Mouse (Mus musculus) bone marrow, adult 2 months (tissue): ENCODE measurements around the gene Gyg. TPM values are rescaled to one million over a fixed set of nuclear protein-coding genes. Genes with fewer than 3 reads are reported as not detected.

Source experiments
- H3K27ac ChIP-seq: fragments of 200-500 bp; 2 replicates; pipeline ENCODE4 v1.5.1; 2012; ENCODE audit warnings: low read depth, mild to moderate bottlenecking, control low read depth, inconsistent platforms, low read length; ENCODE audit not compliant: control insufficient read depth, poor library complexity, insufficient read depth
- H3K4me1 ChIP-seq: fragments of 200-500 bp; 2 replicates; pipeline ENCODE4 v1.6.1; 2011; ENCODE audit warnings: low read length; ENCODE audit not compliant: control insufficient read depth, insufficient read depth
- H3K4me3 ChIP-seq: fragments of 200-500 bp; replicated peaks from 2 replicates; pipeline ENCODE3; 2011; ENCODE audit warnings: mild to moderate bottlenecking, low read depth, low read length, control low read depth; ENCODE audit not compliant: control insufficient read depth
- CTCF ChIP-seq: fragments of 200-500 bp; IDR thresholded peaks from 2 replicates; pipeline ENCODE4 v1.5.1; 2011; ENCODE audit warnings: low read length, control low read depth; ENCODE audit not compliant: control insufficient read depth, insufficient read depth
- POLR2A ChIP-seq: fragments of 200-500 bp; IDR thresholded peaks from 2 replicates; pipeline ENCODE4 v1.6.1; 2011; ENCODE audit warnings: low read depth, mild to moderate bottlenecking, control low read depth, low read length, borderline replicate concordance; ENCODE audit not compliant: control insufficient read depth
- WGBS: fragments of 180-500 bp; shearing (Covaris S2); methylation state at CpG from one replicate; pipeline ENCODE4 v1.1.7; 2018; 5-methylcytosine and 5-hydroxymethylcytosine counted together
- polyA plus RNA-seq: library from polyadenylated mRNA; stranded (reverse); fragments of >200 nt; gene quantifications from 2 replicates; pipeline ENCODE4 v1.2.4, GENCODE M21; 2011; ENCODE audit warnings: low replicate concordance; ENCODE audit not compliant: missing spikeins, insufficient read depth, insufficient read length

The Gyg gene
- polyA plus RNA-seq, 1 experiment = 25.4 TPM

GRCm38 (mm10) chr3:20104318-20104717 is 50.8 kb downstream of the Gyg start:
- TF ChIP-seq POLR2A (no peak), CTCF (no peak)
- no peak overlapping the region for H3K27ac ChIP-seq
- no peak overlapping the region for H3K4me3 ChIP-seq
- H3K4me1 ChIP-seq = no peaks in the 10 kb centered on the region
- 63% methylated on average over 8 of the region's 8 CpGs for WGBS

GRCm38 (mm10) chr3:20103830-20104229 is 51.3 kb downstream of the Gyg start:
- WGBS = 40% methylated on average over 3 of the region's 3 CpGs
- no peak for TF ChIP-seq POLR2A
- no peak for TF ChIP-seq CTCF
- no peaks in the 10 kb centered on the region for H3K4me1 ChIP-seq
- no peak overlapping the region for H3K27ac ChIP-seq
- H3K4me3 ChIP-seq = no peak overlapping the region

GRCm38 (mm10) chr3:20082161-20082560 is 73.0 kb downstream of the Gyg start:
- WGBS = 87% methylated on average over 3 of the region's 3 CpGs
- no peak overlapping the region for H3K4me3 ChIP-seq

GRCm38 (mm10) chr3:20076145-20077053 is 78.7 kb downstream of the Gyg start:
- no peak for TF ChIP-seq POLR2A
- no peak for TF ChIP-seq CTCF
- 68% methylated on average over 11 of the region's 11 CpGs for WGBS
- Histone ChIP-seq H3K27ac (no peak overlapping the region), H3K4me3 (no peak overlapping the region), H3K4me1 (no peaks in the 10 kb centered on the region)

More at GRCm38 (mm10) chr3:20082161-20082560, 73.0 kb downstream of the Gyg start:
- Histone ChIP-seq H3K4me1 (no peaks in the 10 kb centered on the region), H3K27ac (no peak overlapping the region)
- TF ChIP-seq CTCF (no peak), POLR2A (no peak)

Other genes starting within 250 kb of the Gyg start
- 6.6 and 15.7 TPM in 2 replicates for gene Cp, start 198.3 kb downstream of the Gyg start, polyA plus RNA-seq
- gene Hps3, start 120.0 kb downstream of the Gyg start, polyA plus RNA-seq = 12.8 and 19.1 TPM in 2 replicates
- 14.5 and 17.8 TPM in 2 replicates for gene Hltf, start 97.5 kb downstream of the Gyg start, polyA plus RNA-seq
- gene Cpa3, start 86.9 kb upstream of the Gyg start, polyA plus RNA-seq = 0.90 and 2.1 TPM in 2 replicates
- 0.36 and 1.1 TPM in 2 replicates for gene Cpb1, start 120.4 kb upstream of the Gyg start, polyA plus RNA-seq
- gene Agtr1b, start 211.9 kb upstream of the Gyg start, polyA plus RNA-seq = not detected in 2 replicates